Mouse (Mus musculus) midbrain, postnatal 0 days (tissue): ENCODE measurements around the gene Col8a2. TPM values are rescaled to one million over a fixed set of nuclear protein-coding genes. Genes with fewer than 3 reads are reported as not detected.

Experiments used
- ATAC-seq: fragments of 200-750 bp; cut with Nextera tagmentation; 2 replicates; pipeline ENCODE4 v1.8.0; 2017; ENCODE audit warnings: moderate number of reproducible peaks, mild to moderate bottlenecking, moderate TSS enrichment, moderate library complexity; ENCODE audit not compliant: low FRiP score
- DNase-seq: peaks from one replicate; pipeline ENCODE4 v3.0.0-alpha.2; 2015; ENCODE audit warnings: low spot score
- H3K27ac ChIP-seq: fragments of 300-500 bp; sonication (generic); 2 replicates; pipeline ENCODE4 v1.5.1; 2014; ENCODE audit warnings: low read depth, mild to moderate bottlenecking, low read length, mixed read lengths
- H3K27me3 ChIP-seq: fragments of 300-500 bp; sonication (generic); 2 replicates; pipeline ENCODE4 v1.6.1; 2014; ENCODE audit warnings: low read length, control low read depth, mixed read lengths; ENCODE audit not compliant: insufficient read depth
- H3K36me3 ChIP-seq: fragments of 300-500 bp; sonication (generic); 2 replicates; pipeline ENCODE4 v1.6.1; 2014; ENCODE audit warnings: low read length, control low read depth, mixed read lengths; ENCODE audit not compliant: insufficient read depth
- H3K4me1 ChIP-seq: fragments of 300-500 bp; sonication (generic); 2 replicates; pipeline ENCODE4 v1.6.1; 2014; ENCODE audit warnings: mild to moderate bottlenecking, control low read depth, antibody characterized with exemption, low read length, mixed read lengths; ENCODE audit not compliant: insufficient read depth
- H3K4me2 ChIP-seq: fragments of 300-500 bp; sonication (generic); 2 replicates; pipeline ENCODE4 v1.6.1; 2014; ENCODE audit warnings: low read depth, mild to moderate bottlenecking, low read length, mixed read lengths; ENCODE audit not compliant: poor library complexity, severe bottlenecking
- H3K4me3 ChIP-seq: fragments of 300-500 bp; sonication (generic); 2 replicates; pipeline ENCODE4 v1.5.1; 2014; ENCODE audit warnings: low read depth, mild to moderate bottlenecking, low read length, moderate library complexity
- H3K9ac ChIP-seq: fragments of 300-500 bp; sonication (generic); replicated peaks from 2 replicates; pipeline ENCODE4 v1.6.1; 2014; ENCODE audit warnings: mild to moderate bottlenecking, low read length, moderate library complexity, mixed read lengths; ENCODE audit not compliant: poor library complexity, severe bottlenecking
- H3K9me3 ChIP-seq: fragments of 300-500 bp; sonication (generic); 2 replicates; pipeline ENCODE4 v1.6.1; 2016; ENCODE audit warnings: low read length, control low read depth
- CTCF ChIP-seq: IDR thresholded peaks from 2 replicates; pipeline ENCODE4 v1.5.1; 2016; ENCODE audit warnings: antibody characterized with exemption, mild to moderate bottlenecking
- WGBS: fragments of 180-500 bp; shearing (Covaris S2); extraction: QIAGEN DNeasy Blood & Tissue Kit; methylation state at CpG from one replicate; pipeline ENCODE4 v1.1.7; 2014; 5-methylcytosine and 5-hydroxymethylcytosine counted together
- polyA plus RNA-seq: library from polyadenylated mRNA; unstranded; fragments of >200 nt; fragmentation: Nextera tagmentation; extraction: Ambion mirVana; gene quantifications from 2 replicates; pipeline ENCODE4 v1.2.1, GENCODE M21; 2015
- total RNA-seq: library from RNA; depleted of rRNA; stranded (reverse); fragments of >200 nt; gene quantifications from 2 replicates; pipeline ENCODE4 v1.2.3, GENCODE M21; 2014

Gene Col8a2
- total and polyA plus RNA-seq, 2 experiments from 2014 or later = 1.3 to 11.0 TPM

GRCm38 (mm10) chr4:126261675-126262074 is 24.9 kb upstream of the Col8a2 start:
- Histone ChIP-seq H3K4me2 (no peak overlapping the region), H3K27ac (no peak overlapping the region; the same call in 1 of the 2 replicates), H3K9ac (no peak overlapping the region), H3K27me3 (no peaks in the 10 kb centered on the region), H3K9me3 (no peaks in the 10 kb centered on the region), H3K4me1 (peaks cover 8% of the 10 kb centered on the region), H3K36me3 (no peaks in the 10 kb centered on the region), H3K4me3 (no peak overlapping the region)
- ATAC-seq (no peak), DNase-seq (no peak)
- no peak for TF ChIP-seq CTCF
- WGBS = 50% methylated on average over 7 of the region's 7 CpGs

GRCm38 (mm10) chr4:126262119-126262807 is 24.3 kb upstream of the Col8a2 start, which contains the start of gene Trappc3:
TSS of gene Trappc3 (plus strand) at chr4:126262325.
- Histone ChIP-seq H3K4me3 (peak within 1 kb of the TSS; percentile 63), H3K4me1 (peaks cover 4% of the 10 kb centered on the region), H3K4me2 (peak within 1 kb of the TSS; percentile 72), H3K36me3 (no peaks in the 10 kb centered on the region), H3K27me3 (no peaks in the 10 kb centered on the region), H3K9ac (peak within 1 kb of the TSS; percentile 70), H3K9me3 (no peaks in the 10 kb centered on the region), H3K27ac (peak within 1 kb of the TSS; percentile 28; the same call in 1 of the 2 replicates)
- ATAC-seq = peak; percentile 94
- peak; percentile 99 for TF ChIP-seq CTCF
- DNase-seq = peak; percentile 99
- WGBS = 0% methylated on average over 46 of the region's 46 CpGs

- no peak overlapping the region for H3K27ac ChIP-seq
- H3K9ac ChIP-seq = no peak overlapping the region
- no peaks in the 10 kb centered on the region for H3K27me3 ChIP-seq
- H3K4me2 ChIP-seq = no peak overlapping the region
- H3K9me3 ChIP-seq = no peaks in the 10 kb centered on the region
- ATAC-seq (no peak), DNase-seq (no peak)
- no peak overlapping the region for H3K4me3 ChIP-seq
- TF ChIP-seq CTCF = no peak
- 75% methylated on average over 3 of the region's 3 CpGs for WGBS
- H3K4me1 ChIP-seq = no peaks in the 10 kb centered on the region
- peaks cover 20% of the 10 kb centered on the region for H3K36me3 ChIP-seq
Observed at GRCm38 (mm10) chr4:126269292-126269691, 17.3 kb upstream of the Col8a2 start.

- ATAC-seq = no peak
- no peak for TF ChIP-seq CTCF
- H3K4me1 ChIP-seq = no peaks in the 10 kb centered on the region
- no peaks in the 10 kb centered on the region for H3K9me3 ChIP-seq
- no peak overlapping the region for H3K4me2 ChIP-seq
- no peak overlapping the region for H3K9ac ChIP-seq
- H3K27me3 ChIP-seq = no peaks in the 10 kb centered on the region
- H3K36me3 ChIP-seq = peaks cover 25% of the 10 kb centered on the region
- no peak for DNase-seq
- 79% methylated on average over 13 of the region's 13 CpGs for WGBS
- H3K27ac ChIP-seq = no peak overlapping the region
- no peak overlapping the region for H3K4me3 ChIP-seq
Observed at GRCm38 (mm10) chr4:126273753-126274152, 12.8 kb upstream of the Col8a2 start.

GRCm38 (mm10) chr4:126275081-126275480 is 11.5 kb upstream of the Col8a2 start:
- 92% methylated on average over 4 of the region's 4 CpGs for WGBS
- no peak overlapping the region for H3K4me3 ChIP-seq
- H3K9me3 ChIP-seq = no peaks in the 10 kb centered on the region
- H3K4me1 ChIP-seq = no peaks in the 10 kb centered on the region
- no peak overlapping the region for H3K9ac ChIP-seq
- no peak overlapping the region for H3K27ac ChIP-seq
- no peak for TF ChIP-seq CTCF
- peaks cover 25% of the 10 kb centered on the region for H3K36me3 ChIP-seq
- H3K4me2 ChIP-seq = no peak overlapping the region
- ATAC-seq (no peak), DNase-seq (no peak)
- H3K27me3 ChIP-seq = no peaks in the 10 kb centered on the region

- H3K4me1 ChIP-seq = no peaks in the 10 kb centered on the region
- H3K4me2 ChIP-seq = no peak overlapping the region
- no peak overlapping the region for H3K27ac ChIP-seq
- no peak overlapping the region for H3K9ac ChIP-seq
- H3K4me3 ChIP-seq = no peak overlapping the region
- H3K9me3 ChIP-seq = no peaks in the 10 kb centered on the region
- ATAC-seq (no peak), DNase-seq (no peak)
- TF ChIP-seq CTCF = no peak
- H3K36me3 ChIP-seq = peaks cover 25% of the 10 kb centered on the region
- WGBS = 81% methylated on average over 13 of the region's 13 CpGs
- H3K27me3 ChIP-seq = no peaks in the 10 kb centered on the region
Observed at GRCm38 (mm10) chr4:126275681-126276131, 10.9 kb upstream of the Col8a2 start.
